Mouse (Mus musculus): ENCODE data around the gene Cdk15.

GRCm38 (mm10) chr1:59401253-59401652, 144.5 kb downstream of the Cdk15 start:
- TF ChIP-seq CTCF (IDR thresholded peaks at IDR 0.05; ENCODE audit: low read depth) (no peak), EP300 (IDR thresholded peaks at IDR 0.05; ENCODE audit: low read depth) (no peak)
